Mouse (Mus musculus) kidney, adult 2 months (tissue): ENCODE measurements around the gene Cd3g. TPM values are rescaled to one million over a fixed set of nuclear protein-coding genes. Genes with fewer than 3 reads are reported as not detected.
A peak's percentile ranks its signal among the peaks of the same experiment; 100 is the strongest.

Experiments used
- DNase-seq: peaks from one replicate; pipeline ENCODE4 v3.0.0; 2021
- H3K27ac ChIP-seq: fragments of 200-500 bp; 2 replicates; pipeline ENCODE4 v1.5.1; 2012; ENCODE audit warnings: low read depth, low read length, control low read depth, inconsistent platforms; ENCODE audit not compliant: insufficient read depth
- H3K27me3 ChIP-seq: fragments of 200-500 bp; replicated peaks from 2 replicates; pipeline ENCODE4 v1.6.1; 2012; ENCODE audit warnings: mild to moderate bottlenecking, moderate library complexity, low read length, inconsistent platforms; ENCODE audit not compliant: control insufficient read depth, insufficient read depth
- H3K36me3 ChIP-seq: fragments of 200-500 bp; 2 replicates; pipeline ENCODE4 v1.6.1; 2012; ENCODE audit warnings: mild to moderate bottlenecking, moderate library complexity, low read length, inconsistent platforms; ENCODE audit not compliant: control insufficient read depth, insufficient read depth
- H3K4me1 ChIP-seq: fragments of 200-500 bp; 2 replicates; pipeline ENCODE4 v1.6.1; 2011; ENCODE audit warnings: low read length; ENCODE audit not compliant: control insufficient read depth, insufficient read depth
- H3K4me3 ChIP-seq: fragments of 200-500 bp; 2 replicates; pipeline ENCODE4 v1.5.1; 2011; ENCODE audit warnings: mild to moderate bottlenecking, low read depth, low read length, control low read depth; ENCODE audit not compliant: insufficient read depth
- CTCF ChIP-seq: fragments of 200-500 bp; conservative IDR thresholded peaks from 2 replicates; pipeline ENCODE4 v1.5.1; 2011; ENCODE audit warnings: low read depth, mild to moderate bottlenecking, control low read depth, low read length, moderate library complexity, mixed read lengths; ENCODE audit not compliant: insufficient read depth, insufficient read length
- POLR2A ChIP-seq: fragments of 200-500 bp; IDR thresholded peaks from one replicate; pipeline ENCODE4 v1.6.1; 2011; ENCODE audit warnings: low read depth, low read length, control low read depth
- WGBS: fragments of 180-500 bp; shearing (Covaris S2); methylation state at CpG from one replicate; pipeline ENCODE4 v1.1.7; 2018; 5-methylcytosine and 5-hydroxymethylcytosine counted together
- polyA plus RNA-seq: library from polyadenylated mRNA; depleted of rRNA; stranded (reverse); fragments of >200 nt; gene quantifications from 2 replicates; pipeline ENCODE4 v1.2.3, GENCODE M21; 2012; rRNA removed

Gene Cd3g
- polyA plus RNA-seq, 1 experiment, result 3.2 TPM

DNA sequence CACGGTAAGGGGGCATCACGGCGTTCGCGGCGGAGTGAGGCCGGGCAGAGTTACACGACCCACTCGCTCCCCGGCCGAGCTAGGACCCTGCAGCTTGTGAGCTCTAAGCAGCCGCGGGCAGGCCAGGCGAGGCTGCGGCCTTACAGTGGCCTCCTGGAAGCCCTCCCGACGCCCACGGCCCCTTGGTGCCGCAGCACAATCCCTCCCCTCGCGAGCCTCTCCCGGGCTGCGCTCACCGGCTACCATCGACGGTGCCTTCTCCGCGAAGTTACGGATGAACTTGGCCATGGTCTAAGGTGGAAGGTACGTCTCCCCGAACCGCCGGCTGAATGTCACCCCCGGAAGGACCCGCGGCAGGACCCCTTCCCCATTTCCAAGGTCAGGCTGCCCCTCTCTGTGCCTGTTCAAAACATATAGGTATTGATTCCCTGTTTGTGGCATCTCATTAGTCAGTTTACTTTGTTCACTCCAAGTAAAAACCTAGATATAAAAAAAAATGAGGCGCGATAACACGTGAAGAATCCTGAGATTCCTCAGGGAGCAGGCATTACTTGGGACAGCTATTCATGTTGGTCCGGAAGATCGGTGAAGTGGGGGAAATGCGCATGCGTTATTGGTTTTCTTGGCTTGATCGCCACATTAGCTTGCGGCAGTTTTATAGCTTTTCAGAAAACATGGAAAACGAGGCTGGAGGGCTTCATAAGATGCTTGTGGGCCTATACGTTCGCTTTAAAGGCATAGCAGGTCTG lies 59.7 kb downstream of the Cd3g start, which contains the start of gene Atp5l:
Gene Atp5l (minus strand): TSS at position 369 of the 749 bp plus-strand sequence.
- no peak for TF ChIP-seq CTCF
- no peak for TF ChIP-seq POLR2A
- H3K36me3 ChIP-seq, result peaks cover under 1% of the 10 kb centered on the region
- peak; percentile 95 for DNase-seq
- H3K27me3 ChIP-seq, result no peaks in the 10 kb centered on the region
- under 1% methylated on average over 48 of the region's 48 CpGs for WGBS
- H3K4me3 ChIP-seq, result peak within 1 kb of the TSS; percentile 100
- H3K27ac ChIP-seq, result peak within 1 kb of the TSS; percentile 98
- H3K4me1 ChIP-seq, result peaks cover 14% of the 10 kb centered on the region; the same call in 1 of the 2 replicates

DNA sequence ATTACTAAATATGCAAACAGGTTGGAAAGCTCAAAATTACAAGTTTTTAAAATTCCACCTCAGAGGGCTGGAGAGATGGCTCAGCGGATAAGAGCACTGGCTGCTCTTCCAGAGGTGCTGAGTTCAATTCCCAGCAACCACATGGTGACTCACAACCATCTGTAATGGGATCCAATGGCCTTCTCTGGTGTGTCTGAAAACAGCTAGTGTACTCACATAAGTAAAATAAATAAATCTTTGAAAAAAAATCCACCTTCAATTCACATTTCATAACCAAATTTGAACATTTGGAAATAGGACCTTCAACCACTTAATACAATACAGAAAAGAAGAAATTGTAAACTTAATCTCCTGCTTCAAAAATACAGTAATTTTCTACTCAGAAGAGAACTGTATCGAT lies 60.6 kb downstream of the Cd3g start:
- DNase-seq, result no peak
- Histone ChIP-seq H3K36me3 (no peaks in the 10 kb centered on the region), H3K4me1 (peaks cover 17% of the 10 kb centered on the region; the same call in 1 of the 2 replicates), H3K4me3 (peak overlapping the region; percentile 100), H3K27ac (peak overlapping the region; percentile 98; the same call in 1 of the 2 replicates), H3K27me3 (no peaks in the 10 kb centered on the region)
- TF ChIP-seq POLR2A, result no peak
- TF ChIP-seq CTCF, result no peak
- WGBS, result 21% methylated on average over 2 of the region's 2 CpGs

Other genes starting within 250 kb of the Cd3g start
- 37.6 and 46.4 TPM in 2 replicates for gene Phldb1, start 245.2 kb downstream of the Cd3g start, polyA plus RNA-seq
- 42.3 and 50.9 TPM in 2 replicates for gene Arcn1, start 212.6 kb downstream of the Cd3g start, polyA plus RNA-seq
- gene Ift46, start 212.5 kb downstream of the Cd3g start, polyA plus RNA-seq, result 51.0 and 58.8 TPM in 2 replicates
- 71.8 and 100 TPM in 2 replicates for gene Tmem25, start 181.1 kb downstream of the Cd3g start, polyA plus RNA-seq
- gene Ttc36, start 177.4 kb downstream of the Cd3g start, polyA plus RNA-seq, result 1,516 and 1,584 TPM in 2 replicates
- gene Kmt2a, start 99.1 kb downstream of the Cd3g start, polyA plus RNA-seq, result 12.1 and 13.9 TPM in 2 replicates
- 732 and 924 TPM in 2 replicates for gene Atp5l, start 59.7 kb downstream of the Cd3g start, polyA plus RNA-seq
- gene Ube4a, start 14.8 kb downstream of the Cd3g start, polyA plus RNA-seq, result 15.9 and 18.3 TPM in 2 replicates
- 0.19 and 2.9 TPM in 2 replicates for gene Cd3d, start 1.4 kb upstream of the Cd3g start, polyA plus RNA-seq
- 0.52 and 3.6 TPM in 2 replicates for gene Cd3e, start 29.2 kb upstream of the Cd3g start, polyA plus RNA-seq
- gene Mpzl2, start 59.4 kb upstream of the Cd3g start, polyA plus RNA-seq, result 18.8 TPM in 2 replicates
- gene Mpzl3, start 74.8 kb upstream of the Cd3g start, polyA plus RNA-seq, result 2.6 TPM in 2 replicates
- gene Jaml, start 98.8 kb upstream of the Cd3g start, polyA plus RNA-seq, result 0.08 and 0.53 TPM in 2 replicates
- gene Scn2b, start 137.4 kb upstream of the Cd3g start, polyA plus RNA-seq, result 0.45 and 0.58 TPM in 2 replicates
- gene Scn4b, start 158.0 kb upstream of the Cd3g start, polyA plus RNA-seq, result 13.3 and 13.8 TPM in 2 replicates
- gene BC049352, start 201.6 kb upstream of the Cd3g start, polyA plus RNA-seq, result 2.7 and 2.9 TPM in 2 replicates
- gene Tmprss4, start 223.7 kb upstream of the Cd3g start, polyA plus RNA-seq, result 1.2 and 1.5 TPM in 2 replicates